Comparison of ENCODE assay signal across 9 mouse cellular contexts in the genomic region with DNA sequence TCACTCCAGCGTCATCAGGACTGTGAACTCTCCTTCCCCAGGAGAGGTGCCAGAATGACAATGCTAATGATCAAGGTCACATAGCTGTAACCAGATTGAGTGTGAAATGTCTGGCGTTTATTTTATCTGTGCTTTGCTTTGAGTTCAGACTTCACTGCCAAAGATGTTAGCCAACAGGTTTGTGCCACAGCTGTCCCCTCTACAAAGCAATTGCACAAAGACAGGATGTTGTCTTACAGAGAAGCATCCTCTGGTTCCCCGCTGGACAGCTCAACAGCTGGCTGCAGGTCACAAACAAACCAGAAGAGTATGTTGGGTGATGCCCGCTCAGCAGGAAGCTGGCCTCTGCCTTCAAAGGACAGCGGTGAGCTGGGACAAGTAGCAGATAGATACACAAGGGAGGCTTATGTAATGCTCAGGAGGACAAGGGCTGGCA.
DNase-seq lines count a peak whose midpoint lies in the region; ATAC-seq and TF ChIP-seq lines count a peak whose summit lies in the region.
"Had no signal": no experiment of that assay in that cellular context is flagged by ENCODE, and none has a peak within 500 bp of the region (broad histone marks: within the 10 kb centered on the region; RNA-seq: fewer than 3 reads in every experiment).

No protein-coding gene starts in this region.

- H3K27ac ChIP-seq in liver, postnatal 0 days (ENCODE audit: low read depth), result no peak overlapping the region
- no peak overlapping the region for H3K27ac ChIP-seq in heart, embryonic 11.5 days (ENCODE audit: low read depth, low read length)
- no peak overlapping the region; the same call in 1 of the 2 replicates for H3K27ac ChIP-seq in layer of hippocampus, adult 2 months

- no peak overlapping the region for H3K9ac ChIP-seq in liver, postnatal 0 days (replicated peaks)
- peak overlapping the region; percentile 1; the same call in 1 of the 2 replicates for H3K9ac ChIP-seq in heart, embryonic 11.5 days (ENCODE audit: low read depth, low read length)

- peak; percentile 68 for ATAC-seq in liver, postnatal 0 days
- ATAC-seq in heart, embryonic 11.5 days (replicated peaks; ENCODE audit: insufficient number of reproducible peaks, low FRiP score, low TSS enrichment), result no peak; the same call in 1 of the 2 replicates

- TF ChIP-seq EP300 in liver, postnatal 0 days (IDR thresholded peaks at IDR 0.05; ENCODE audit: low read depth), result no peak

- no peak overlapping the region for H3K4me2 ChIP-seq in liver, postnatal 0 days (ENCODE audit: low read depth, low read length)
- peak overlapping the region; percentile 17; the same call in 1 of the 2 replicates for H3K4me2 ChIP-seq in heart, embryonic 11.5 days

- H3K9me3 ChIP-seq in liver, postnatal 0 days (ENCODE audit: low read length), result no peaks in the 10 kb centered on the region
- no peaks in the 10 kb centered on the region for H3K9me3 ChIP-seq in heart, embryonic 11.5 days (replicated peaks; ENCODE audit: control insufficient read depth, low read length)

- no peak for DNase-seq in liver, postnatal 0 days
- no peak for DNase-seq in liver
- DNase-seq in adrenal gland, postnatal 14 days, result peak; percentile 63
- peak; percentile 26 to 48 for DNase-seq in kidney, postnatal 4 days
- DNase-seq in spleen, postnatal 36 days (ENCODE audit: low spot score in 2 of 2), result no peak
- DNase-seq in right cerebral cortex, postnatal 25 days, result no peak
- no peak for DNase-seq in layer of hippocampus, adult 2 months (ENCODE audit: low spot score in 2 of 2)
- DNase-seq: cerebellum, adult 9-10 months had no signal

- TF ChIP-seq CTCF in liver, postnatal 0 days (IDR thresholded peaks at IDR 0.05; ENCODE audit: low read depth), result no peak
- TF ChIP-seq CTCF in layer of hippocampus, adult 2 months (conservative IDR thresholded peaks at IDR 0.05), result no peak

- no peaks in the 10 kb centered on the region for H3K27me3 ChIP-seq in liver, postnatal 0 days (ENCODE audit: insufficient read depth, low read length)
- H3K27me3 ChIP-seq in heart, embryonic 11.5 days (ENCODE audit: control insufficient read depth, insufficient read depth, low read length), result no peaks in the 10 kb centered on the region

- H3K4me3 ChIP-seq in liver, postnatal 0 days (ENCODE audit: low read depth, low read length), result no peak overlapping the region
- no peak overlapping the region for H3K4me3 ChIP-seq in heart, embryonic 11.5 days (ENCODE audit: low read depth, low read length)
- no peak overlapping the region for H3K4me3 ChIP-seq in layer of hippocampus, adult 2 months

- H3K36me3 ChIP-seq in liver, postnatal 0 days (replicated peaks; ENCODE audit: insufficient read depth, low read length), result no peaks in the 10 kb centered on the region
- no peaks in the 10 kb centered on the region for H3K36me3 ChIP-seq in heart, embryonic 11.5 days (ENCODE audit: control insufficient read depth, insufficient read depth, low read length)

- WGBS in liver, postnatal 0 days (ENCODE audit: insufficient replicate concordance), result 26% methylated on average over 5 of the region's 5 CpGs
- 5% methylated on average over 5 of the region's 5 CpGs for WGBS in heart, embryonic 11.5 days (ENCODE audit: insufficient replicate concordance)

- 0 out of 2 replicates have a peak, but pooled peaks cover 2% of the 10 kb centered on the region for H3K4me1 ChIP-seq in liver, postnatal 0 days (ENCODE audit: insufficient read depth)
- peaks cover 10% of the 10 kb centered on the region for H3K4me1 ChIP-seq in heart, embryonic 11.5 days (ENCODE audit: control insufficient read depth, insufficient read depth, low read length)

Comparison
In these comparisons a context has a peak if more than half of its experiments do, and no peak if none do; other contexts are left out.
1. DNase-seq: peak in adrenal gland, postnatal 14 days (single experiment) and kidney, postnatal 4 days (2 of 2); none in liver, postnatal 0 days (single experiment), liver (single experiment), spleen, postnatal 36 days (0 of 2), right cerebral cortex, postnatal 25 days (single experiment) and layer of hippocampus, adult 2 months (0 of 2).